Mouse (Mus musculus) adrenal gland (tissue): ENCODE measurements around the gene Mrpl28.
"Not testable (repeated sequence)": the region's sequence is repeated elsewhere in the genome, so short reads cannot be mapped to it uniquely, and the experiment has no call there.

Experiments
- intact Hi-C: fragments of 180-260 bp; cut with DNase I; formaldehyde crosslinking; loops from one replicate; pipeline ENCODE4 v1.15.1; 2025
- long read RNA-seq, 2 experiments: library from polyadenylated mRNA; unstranded; transcript quantifications; one replicate each; pipeline ENCODE4 v2.0.0; 2020; ENCODE audit warnings: borderline replicate concordance in 1 of 2; ENCODE audit not compliant: insufficient replicate concordance in 1 of 2

Gene Mrpl28
- long read RNA-seq, experiment 1, transcript Mrpl28-201 (5 exons, 1,068 nt) = major isoform, 130 of 133 reads
- long read RNA-seq, experiment 1, partial matches to known transcripts = 1 of 133 reads
- long read RNA-seq, experiment 1, other reads (novel, unspliced or antisense) = 0 of 133 reads
- long read RNA-seq, experiment 2, transcript Mrpl28-201 (5 exons, 1,068 nt) = major isoform, 143 of 151 reads
- long read RNA-seq, experiment 2, partial matches to known transcripts = 1 of 151 reads
- long read RNA-seq, experiment 2, other reads (novel, unspliced or antisense) = 5 of 151 reads

- intact Hi-C loops = loop anchor here (5.0 kb wide), 1 partner anchor 119 kb away; the partner anchor contains the start of gene Fam234a
These were observed at the start of gene Mrpl28 for GRCm38 (mm10) chr17:26123267-26123684. Mrpl28 (plus strand) TSS chr17:26123500.

GRCm38 (mm10) chr17:26075246-26075645, 48.1 kb upstream of the Mrpl28 start:
- intact Hi-C loops = no loop called here

GRCm38 (mm10) chr17:26078851-26079250, 44.4 kb upstream of the Mrpl28 start:
- intact Hi-C loops = no loop called here

GRCm38 (mm10) chr17:26080867-26081266, 42.4 kb upstream of the Mrpl28 start:
- intact Hi-C loops = no loop called here

GRCm38 (mm10) chr17:26087059-26087564, 36.2 kb upstream of the Mrpl28 start:
- intact Hi-C loops = no loop called here

- intact Hi-C loops = loop anchor here (2.0 to 10.0 kb wide), 2 partner anchors 49 to 195 kb away; no protein-coding TSS in a partner anchor
These were observed 33.2 kb upstream of the Mrpl28 start, which contains the start of gene Decr2 for GRCm38 (mm10) chr17:26089905-26090632. Decr2 (minus strand) TSS chr17:26090337.

GRCm38 (mm10) chr17:26094531-26095110, 28.7 kb upstream of the Mrpl28 start:
- intact Hi-C loops = loop anchor here (10.0 kb wide), 1 partner anchor 200 kb away; no protein-coding TSS in a partner anchor

- intact Hi-C loops = loop anchor here (10.0 kb wide), 1 partner anchor 200 kb away; no protein-coding TSS in a partner anchor
These were observed 28.1 kb upstream of the Mrpl28 start, which contains the start of gene Nme4 for GRCm38 (mm10) chr17:26095121-26095740. Nme4 (minus strand) TSS chr17:26095602.

- intact Hi-C loops = loop anchor here (10.0 kb wide), 1 partner anchor 204 kb away; no protein-coding TSS in a partner anchor
These were observed 24.8 kb upstream of the Mrpl28 start for GRCm38 (mm10) chr17:26098461-26098860.

- intact Hi-C loops = loop anchor here (10.0 kb wide), 1 partner anchor 205 kb away; no protein-coding TSS in a partner anchor
These were observed 24.0 kb upstream of the Mrpl28 start for GRCm38 (mm10) chr17:26099316-26099715.

GRCm38 (mm10) chr17:26100166-26100565, 23.1 kb upstream of the Mrpl28 start:
- intact Hi-C loops = no loop called here

- intact Hi-C loops = no loop called here
These were observed 21.8 kb upstream of the Mrpl28 start for GRCm38 (mm10) chr17:26101478-26101877.

- intact Hi-C loops = no loop called here
These were observed 17.7 kb upstream of the Mrpl28 start for GRCm38 (mm10) chr17:26105619-26106018.

GRCm38 (mm10) chr17:26110156-26110555, 13.1 kb upstream of the Mrpl28 start:
- intact Hi-C loops = no loop called here

- intact Hi-C loops = no loop called here
These were observed 12.3 kb upstream of the Mrpl28 start for GRCm38 (mm10) chr17:26111024-26111423.

- intact Hi-C loops = no loop called here
These were observed 11.6 kb upstream of the Mrpl28 start for GRCm38 (mm10) chr17:26111722-26112121.

GRCm38 (mm10) chr17:26112751-26113150, 10.5 kb upstream of the Mrpl28 start:
- intact Hi-C loops = no loop called here

- intact Hi-C loops = no loop called here
These were observed 9.9 kb upstream of the Mrpl28 start, which contains the start of gene Tmem8 for GRCm38 (mm10) chr17:26113181-26113948. Tmem8 (plus strand) TSS chr17:26113299.

- intact Hi-C loops = no loop called here
These were observed 9.2 kb upstream of the Mrpl28 start for GRCm38 (mm10) chr17:26114061-26114460.

- intact Hi-C loops = not testable (repeated sequence)
These were observed 8.8 kb upstream of the Mrpl28 start for GRCm38 (mm10) chr17:26114461-26114860.
